Mouse (Mus musculus) frontal cortex, postnatal 14 days (tissue): ENCODE measurements around the gene Myrip.
"Not testable (repeated sequence)": the region's sequence is repeated elsewhere in the genome, so short reads cannot be mapped to it uniquely, and the experiment has no call there.

ENCODE experiments used
- DNase-seq, 2 experiments: peaks; one replicate each; pipeline ENCODE4 v3.0.0; 2022; ENCODE audit warnings: low spot score in 2 of 2

The Myrip gene

GRCm38 (mm10) chr9:120377726-120378125 is 76.4 kb downstream of the Myrip start:
- DNase-seq: no peak

GRCm38 (mm10) chr9:120395188-120395587 is 93.9 kb downstream of the Myrip start:
- DNase-seq: no peak

- peak in 1 of 2 experiments; percentile 37 for DNase-seq
Observed at GRCm38 (mm10) chr9:120396579-120397185, 95.4 kb downstream of the Myrip start.

- DNase-seq: no peak
Observed at GRCm38 (mm10) chr9:120398289-120398688, 97.0 kb downstream of the Myrip start.

- DNase-seq: not testable (repeated sequence)
Observed at GRCm38 (mm10) chr9:120399537-120399936, 98.2 kb downstream of the Myrip start.

- no peak for DNase-seq
Observed at GRCm38 (mm10) chr9:120402368-120402767, 101.1 kb downstream of the Myrip start.

GRCm38 (mm10) chr9:120403661-120404060 is 102.3 kb downstream of the Myrip start:
- peak; percentile 60 to 61 for DNase-seq

GRCm38 (mm10) chr9:120409663-120410181 is 108.4 kb downstream of the Myrip start:
- DNase-seq: no peak

GRCm38 (mm10) chr9:120410421-120410820 is 109.1 kb downstream of the Myrip start:
- DNase-seq: peak in 1 of 2 experiments; percentile 47

- peak; percentile 64 to 71 for DNase-seq
Observed at GRCm38 (mm10) chr9:120415504-120415903, 114.2 kb downstream of the Myrip start.

GRCm38 (mm10) chr9:120416151-120416550 is 114.8 kb downstream of the Myrip start:
- no peak for DNase-seq

- DNase-seq: no peak
Observed at GRCm38 (mm10) chr9:120416729-120417128, 115.4 kb downstream of the Myrip start.

- no peak for DNase-seq
Observed at GRCm38 (mm10) chr9:120418582-120418981, 117.3 kb downstream of the Myrip start.

GRCm38 (mm10) chr9:120424567-120424966 is 123.3 kb downstream of the Myrip start:
- DNase-seq: no peak

- DNase-seq: peak in 1 of 2 experiments; percentile 75
Observed at GRCm38 (mm10) chr9:120425768-120426167, 124.5 kb downstream of the Myrip start.

GRCm38 (mm10) chr9:120428181-120428580 is 126.9 kb downstream of the Myrip start:
- DNase-seq: no peak

- peak in 1 of 2 experiments; percentile 69 for DNase-seq
Observed at GRCm38 (mm10) chr9:120433747-120434146, 132.4 kb downstream of the Myrip start.

GRCm38 (mm10) chr9:120435841-120436240 is 134.5 kb downstream of the Myrip start:
- DNase-seq: no peak

- no peak for DNase-seq
Observed at GRCm38 (mm10) chr9:120436854-120437253, 135.5 kb downstream of the Myrip start.

- no peak for DNase-seq
Observed at GRCm38 (mm10) chr9:120437266-120437876, 136.1 kb downstream of the Myrip start.

GRCm38 (mm10) chr9:120438350-120438749 is 137.0 kb downstream of the Myrip start:
- DNase-seq: no peak

GRCm38 (mm10) chr9:120438781-120439180 is 137.5 kb downstream of the Myrip start:
- no peak for DNase-seq

GRCm38 (mm10) chr9:120444642-120445041 is 143.3 kb downstream of the Myrip start:
- DNase-seq: no peak
